In genomic region chr5:73168769-73169272, GRCm38 (mm10) we compare ENCODE assay signal across 9 mouse cellular contexts.
DNase-seq lines count a peak whose midpoint lies in the region; ATAC-seq lines count a peak whose summit lies in the region.
"Had no signal": no experiment of that assay in that cellular context is flagged by ENCODE, and none has a peak within 500 bp of the region (broad histone marks: within the 10 kb centered on the region; RNA-seq: fewer than 3 reads in every experiment).

No protein-coding gene starts in this region.

- intact Hi-C loops in left cerebral cortex, postnatal 25 days (cut with DNase I), result no loop called here

- no peaks in the 10 kb centered on the region for H3K36me3 ChIP-seq in forebrain, embryonic 13.5 days (ENCODE audit: poor library complexity, severe bottlenecking)
- 0 out of 2 replicates have a peak, but pooled peaks cover 2% of the 10 kb centered on the region for H3K36me3 ChIP-seq in forebrain, embryonic 10.5 days (replicated peaks)
- H3K36me3 ChIP-seq in midbrain, embryonic 14.5 days (ENCODE audit: control insufficient read depth, insufficient read depth, low read length), result no peaks in the 10 kb centered on the region

- no peak for DNase-seq in forebrain, embryonic 10.5 days (ENCODE audit: extremely low spot score, low spot score)
- peak; percentile 35 to 44 for DNase-seq in heart, adult 18-20 months
- peak; percentile 75 for DNase-seq in kidney, adult 9 months
- DNase-seq in midbrain, embryonic 14.5 days, result peak; percentile 38
- DNase-seq in left cerebral cortex, postnatal 25 days (ENCODE audit: low spot score in 2 of 2), result no peak
- DNase-seq in frontal cortex, postnatal 36 days (ENCODE audit: low spot score in 2 of 2), result no peak

- peaks cover 57% of the 10 kb centered on the region for H3K4me1 ChIP-seq in forebrain, embryonic 13.5 days
- peaks cover 14% of the 10 kb centered on the region for H3K4me1 ChIP-seq in forebrain, embryonic 10.5 days
- peaks cover 23% of the 10 kb centered on the region for H3K4me1 ChIP-seq in midbrain, embryonic 14.5 days (ENCODE audit: control insufficient read depth, insufficient read depth, low read length)

- H3K27ac ChIP-seq in forebrain, embryonic 13.5 days, result peak overlapping the region; percentile 7; the same call in 1 of the 2 replicates
- no peak overlapping the region for H3K27ac ChIP-seq in forebrain, embryonic 10.5 days
- H3K27ac ChIP-seq in midbrain, embryonic 14.5 days (replicated peaks; ENCODE audit: low read depth, low read length), result no peak overlapping the region

- no peak overlapping the region for H3K9ac ChIP-seq in forebrain, embryonic 13.5 days
- no peak overlapping the region for H3K9ac ChIP-seq in midbrain, embryonic 14.5 days (replicated peaks; ENCODE audit: low read length)

- no peak overlapping the region for H3K4me3 ChIP-seq in forebrain, embryonic 13.5 days
- no peak overlapping the region for H3K4me3 ChIP-seq in forebrain, embryonic 10.5 days
- H3K4me3 ChIP-seq in midbrain, embryonic 14.5 days (replicated peaks; ENCODE audit: low read depth, low read length), result no peak overlapping the region

- no peaks in the 10 kb centered on the region for H3K9me3 ChIP-seq in forebrain, embryonic 13.5 days (replicated peaks)
- no peaks in the 10 kb centered on the region for H3K9me3 ChIP-seq in forebrain, embryonic 10.5 days
- H3K9me3 ChIP-seq in midbrain, embryonic 14.5 days (ENCODE audit: control insufficient read depth, low read length), result no peaks in the 10 kb centered on the region

- 65% methylated on average over 5 of the region's 5 CpGs for WGBS in forebrain, embryonic 13.5 days
- 87% methylated on average over 5 of the region's 5 CpGs for WGBS in forebrain, embryonic 10.5 days
- 51% methylated on average over 5 of the region's 5 CpGs for WGBS in midbrain, embryonic 14.5 days

- no peak overlapping the region for H3K4me2 ChIP-seq in forebrain, embryonic 13.5 days
- peak overlapping the region; percentile 28; the same call in 1 of the 2 replicates for H3K4me2 ChIP-seq in midbrain, embryonic 14.5 days (ENCODE audit: low read length)

- no peaks in the 10 kb centered on the region for H3K27me3 ChIP-seq in forebrain, embryonic 13.5 days
- no peaks in the 10 kb centered on the region for H3K27me3 ChIP-seq in forebrain, embryonic 10.5 days (ENCODE audit: poor library complexity, severe bottlenecking)
- H3K27me3 ChIP-seq in midbrain, embryonic 14.5 days (ENCODE audit: control insufficient read depth, insufficient read depth, low read length), result no peaks in the 10 kb centered on the region
- H3K27me3 ChIP-seq: CH12.LX had no signal

- ATAC-seq in forebrain, embryonic 13.5 days, result no peak
- no peak for ATAC-seq in midbrain, embryonic 14.5 days (ENCODE audit: low FRiP score, low TSS enrichment)
- no peak for ATAC-seq in cerebellum, adult (ENCODE audit: insufficient number of reproducible peaks, low FRiP score, low TSS enrichment)

Comparison
In these comparisons a context has a peak if more than half of its experiments do, and no peak if none do; other contexts are left out.
1. DNase-seq: peak in heart, adult 18-20 months (2 of 2), kidney, adult 9 months (single experiment) and midbrain, embryonic 14.5 days (single experiment); none in forebrain, embryonic 10.5 days (single experiment), left cerebral cortex, postnatal 25 days (0 of 2) and frontal cortex, postnatal 36 days (0 of 2).